Mouse (Mus musculus) erythroblast, embryonic 14.5 days (primary cell): ENCODE measurements around the gene Large1.

Experiments used
- GATA1 ChIP-seq: IDR thresholded peaks from 2 replicates; pipeline ENCODE4 v1.6.1; 2012; ENCODE audit warnings: low read length, inconsistent platforms, mixed read lengths
- TAL1 ChIP-seq: IDR thresholded peaks from 3 replicates; pipeline ENCODE4 v1.6.1; 2012; ENCODE audit warnings: low read length, inconsistent platforms, mixed read lengths

DNA sequence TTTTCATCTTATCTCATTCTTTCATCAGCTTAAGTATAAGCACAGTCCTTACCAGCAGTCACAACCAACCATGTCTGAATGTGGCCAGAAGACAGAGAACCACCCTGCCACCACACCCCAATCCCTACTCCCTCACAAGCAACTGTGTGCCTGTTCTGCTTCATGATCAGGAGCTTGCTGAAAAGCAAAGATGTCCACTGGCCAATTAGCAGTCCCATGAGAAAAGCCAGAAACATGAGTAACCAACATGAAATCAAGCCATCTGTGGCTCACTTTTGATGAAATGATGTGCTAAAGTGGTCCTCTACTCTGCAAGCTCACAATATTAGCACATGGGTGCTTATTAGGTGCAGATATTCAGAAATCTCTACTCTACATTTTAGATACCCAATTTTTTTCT, 57.8 kb downstream of the Large1 start:
- TF ChIP-seq TAL1, result no peak
- no peak for TF ChIP-seq GATA1
